11 mouse cellular contexts compared by ENCODE assay signal in genomic region chr2:160958737-160959136, GRCm38 (mm10). TPM values are rescaled to one million over a fixed set of nuclear protein-coding genes. Genes with fewer than 3 reads are reported as not detected.
A peak's percentile ranks its signal among the peaks of the same experiment; 100 is the strongest.
DNase-seq lines count a peak whose midpoint lies in the region; ATAC-seq and TF ChIP-seq lines count a peak whose summit lies in the region.
"Had no signal": no experiment of that assay in that cellular context is flagged by ENCODE, and none has a peak within 500 bp of the region (broad histone marks: within the 10 kb centered on the region; RNA-seq: fewer than 3 reads in every experiment).

No protein-coding gene starts in this region.

- no peaks in the 10 kb centered on the region for H3K9me3 ChIP-seq in liver, embryonic 12.5 days (replicated peaks)
- no peaks in the 10 kb centered on the region for H3K9me3 ChIP-seq in E14TG2a.4 (ENCODE audit: low read length)
- no peaks in the 10 kb centered on the region for H3K9me3 ChIP-seq in forebrain, embryonic 13.5 days (replicated peaks)
- H3K9me3 ChIP-seq: neural tube, embryonic 13.5 days had no signal

- no peak overlapping the region for H3K4me2 ChIP-seq in liver, embryonic 12.5 days
- no peak overlapping the region for H3K4me2 ChIP-seq in forebrain, embryonic 13.5 days
- H3K4me2 ChIP-seq: neural tube, embryonic 13.5 days had no signal

- no peaks in the 10 kb centered on the region for H3K4me1 ChIP-seq in liver, adult 2 months (ENCODE audit: control insufficient read depth, insufficient read depth, low read length)
- H3K4me1 ChIP-seq in liver, embryonic 12.5 days = no peaks in the 10 kb centered on the region
- peaks cover 10% of the 10 kb centered on the region for H3K4me1 ChIP-seq in E14TG2a.4 (replicated peaks; ENCODE audit: low read depth, low read length)
- H3K4me1 ChIP-seq in forebrain, embryonic 13.5 days = peaks cover 3% of the 10 kb centered on the region

- TF ChIP-seq POLR2A in liver, adult 2 months (IDR thresholded peaks at IDR 0.05; ENCODE audit: extremely low read depth, insufficient read depth, low read length) = no peak

- H3K79me2 ChIP-seq in liver, adult 2 months (ENCODE audit: control insufficient read depth, insufficient read depth, low read length) = no peaks in the 10 kb centered on the region

- intact Hi-C loops in gastrocnemius, postnatal 14 days (cut with DNase I; ENCODE audit: low total_unique reads) = no loop called here

- no peak overlapping the region for H3K9ac ChIP-seq in liver, adult 2 months (ENCODE audit: low read depth, low read length)
- H3K9ac ChIP-seq in liver, embryonic 12.5 days = no peak overlapping the region
- H3K9ac ChIP-seq in forebrain, embryonic 13.5 days = no peak overlapping the region
- H3K9ac ChIP-seq: neural tube, embryonic 13.5 days had no signal

- peak; percentile 46 for DNase-seq in gastrocnemius, adult 18-20 months (ENCODE audit: low spot score)
- no peak for DNase-seq in gastrocnemius, postnatal 14 days
- DNase-seq in liver, adult 2 months (ENCODE audit: extremely low read depth, low read depth, low spot score) = no peak
- peak; percentile 66 for DNase-seq in kidney, postnatal 10 days
- DNase-seq in spleen, postnatal 4 days (ENCODE audit: low spot score in 2 of 2) = no peak
- DNase-seq: embryo, embryonic 11 days had no signal

- H3K27ac ChIP-seq in liver, adult 2 months (replicated peaks; ENCODE audit: insufficient read depth, low read depth, low read length) = no peak overlapping the region
- H3K27ac ChIP-seq in liver, embryonic 12.5 days = no peak overlapping the region
- no peak overlapping the region for H3K27ac ChIP-seq in forebrain, embryonic 13.5 days
- H3K27ac ChIP-seq: neural tube, embryonic 13.5 days had no signal

- H3K36me3 ChIP-seq in liver, adult 2 months (ENCODE audit: control insufficient read depth, insufficient read depth, low read length) = peaks cover 36% of the 10 kb centered on the region
- peaks cover 65% of the 10 kb centered on the region for H3K36me3 ChIP-seq in liver, embryonic 12.5 days
- peaks cover 84% of the 10 kb centered on the region for H3K36me3 ChIP-seq in E14TG2a.4 (ENCODE audit: insufficient read depth, low read length)
- peaks cover 86% of the 10 kb centered on the region for H3K36me3 ChIP-seq in forebrain, embryonic 13.5 days (ENCODE audit: poor library complexity, severe bottlenecking)

- ATAC-seq in liver, embryonic 12.5 days = no peak
- ATAC-seq in forebrain, embryonic 13.5 days = no peak
- ATAC-seq: forebrain, embryonic 16.5 days had no signal

- no peak overlapping the region for H3K4me3 ChIP-seq in liver, adult 2 months (ENCODE audit: insufficient read depth, low read depth, low read length)
- H3K4me3 ChIP-seq in liver, embryonic 12.5 days = no peak overlapping the region
- H3K4me3 ChIP-seq in E14TG2a.4 (replicated peaks; ENCODE audit: low read length) = no peak overlapping the region
- no peak overlapping the region for H3K4me3 ChIP-seq in forebrain, embryonic 13.5 days
- H3K4me3 ChIP-seq: neural tube, embryonic 13.5 days had no signal

- WGBS in liver, adult 2 months = 93% methylated on average over 5 of the region's 5 CpGs
- 81% methylated on average over 5 of the region's 5 CpGs for WGBS in liver, embryonic 12.5 days (ENCODE audit: insufficient replicate concordance)
- 94% methylated on average over 5 of the region's 5 CpGs for whole genome bisulfite sequencing in forebrain, embryonic 13.5 days

- TF ChIP-seq CTCF in liver, adult 2 months (IDR thresholded peaks at IDR 0.05; ENCODE audit: low read depth, low read length) = peak; percentile 37
- peak; percentile 25; the same call in 1 of the 2 replicates for TF ChIP-seq CTCF in E14TG2a.4 (conservative IDR thresholded peaks at IDR 0.05; ENCODE audit: low read length)

- H3K27me3 ChIP-seq in liver, adult 2 months (ENCODE audit: control insufficient read depth, insufficient read depth, low read length) = no peaks in the 10 kb centered on the region
- H3K27me3 ChIP-seq in liver, embryonic 12.5 days (replicated peaks) = no peaks in the 10 kb centered on the region
- H3K27me3 ChIP-seq in E14TG2a.4 (ENCODE audit: insufficient read depth, low read length) = no peaks in the 10 kb centered on the region
- H3K27me3 ChIP-seq in forebrain, embryonic 13.5 days = no peaks in the 10 kb centered on the region
- H3K27me3 ChIP-seq: neural tube, embryonic 13.5 days had no signal

RNA-seq across cellular contexts. Expression of gene Emilin3, which starts 46.6 kb away (rescaled TPM):
- under 1 TPM; 0.07 to 0.17 TPM for total RNA-seq in gastrocnemius, adult 18-20 months (2021)
- total RNA-seq in gastrocnemius, postnatal 14 days (2021) = 1 to 10 TPM; 2.1 to 3.8 TPM
- total RNA-seq in liver, adult 2 months (2014; rRNA removed) = not detected in 2 replicates
- polyA plus RNA-seq in liver, adult 2 months (2012; rRNA removed) = 0.02 TPM in 1 of 2 replicates, not detected in the other
- polyA plus RNA-seq in liver, embryonic 12.5 days (2016; fragmentation: Nextera tagmentation; extraction: Ambion mirVana) = 0.99 and 1.3 TPM in 2 replicates
- polyA plus RNA-seq in forebrain, embryonic 13.5 days (2015; fragmentation: Nextera tagmentation; extraction: Ambion mirVana) = 0.72 and 0.84 TPM in 2 replicates

Comparison
In these comparisons a context has a peak if more than half of its experiments do, and no peak if none do; other contexts are left out.
1. DNase-seq: peak in gastrocnemius, adult 18-20 months (single experiment) and kidney, postnatal 10 days (single experiment); none in gastrocnemius, postnatal 14 days (single experiment), liver, adult 2 months (single experiment) and spleen, postnatal 4 days (0 of 2).